Mouse (Mus musculus): ENCODE measurements around the gene Pold1. TPM values are rescaled to one million over a fixed set of nuclear protein-coding genes. Genes with fewer than 3 reads are reported as not detected.

The Pold1 gene
- polyA plus RNA-seq, 1 experiment from 2014 or later = 38.7 TPM

GRCm38 (mm10) chr7:44488545-44488944 lies 60.1 kb downstream of the Pold1 start:
- Histone ChIP-seq H3K36me3 (peaks cover 49% of the 10 kb centered on the region), H3K27ac (no peak overlapping the region), H3K9ac (replicated peaks) (no peak overlapping the region), H3K27me3 (no peaks in the 10 kb centered on the region), H3K4me3 (replicated peaks) (no peak overlapping the region), H3K9me3 (no peaks in the 10 kb centered on the region), H3K4me2 (replicated peaks) (no peak overlapping the region), H3K4me1 (replicated peaks) (peaks cover 10% of the 10 kb centered on the region; the same call in 1 of the 2 replicates)
- no peak for ATAC-seq
- WGBS = 95% methylated on average over 8 of the region's 8 CpGs

- WGBS = 90% methylated on average over 7 of the region's 7 CpGs
- peaks cover 4% of the 10 kb centered on the region; the same call in 1 of the 2 replicates for H3K4me1 ChIP-seq (replicated peaks)
- H3K27me3 ChIP-seq = no peaks in the 10 kb centered on the region
- H3K27ac ChIP-seq = no peak overlapping the region
- H3K9ac ChIP-seq (replicated peaks) = 0 out of 2 replicates have a peak overlapping the region, but pooled peaks have one; percentile 29
- ATAC-seq = no peak
- no peak overlapping the region for H3K4me3 ChIP-seq (replicated peaks)
- no peaks in the 10 kb centered on the region for H3K9me3 ChIP-seq
- H3K4me2 ChIP-seq (replicated peaks) = no peak overlapping the region
- peaks cover 45% of the 10 kb centered on the region for H3K36me3 ChIP-seq
These were observed 60.7 kb downstream of the Pold1 start for GRCm38 (mm10) chr7:44487936-44488335.

GRCm38 (mm10) chr7:44486927-44487575 lies 61.6 kb downstream of the Pold1 start:
- ATAC-seq = no peak
- WGBS = 63% methylated on average over 13 of the region's 13 CpGs
- Histone ChIP-seq H3K36me3 (peaks cover 36% of the 10 kb centered on the region), H3K4me2 (replicated peaks) (no peak overlapping the region), H3K4me1 (replicated peaks) (0 out of 2 replicates have a peak, but pooled peaks cover 3% of the 10 kb centered on the region), H3K4me3 (replicated peaks) (no peak overlapping the region), H3K9me3 (no peaks in the 10 kb centered on the region), H3K9ac (replicated peaks) (peak overlapping the region; percentile 29; the same call in 1 of the 2 replicates), H3K27me3 (peaks cover 6% of the 10 kb centered on the region; the same call in 1 of the 2 replicates), H3K27ac (peak overlapping the region; percentile 30; the same call in 1 of the 2 replicates)

GRCm38 (mm10) chr7:44485572-44486195 lies 63.0 kb downstream of the Pold1 start:
- Histone ChIP-seq H3K9ac (replicated peaks) (no peak overlapping the region), H3K9me3 (no peaks in the 10 kb centered on the region), H3K36me3 (peaks cover 22% of the 10 kb centered on the region), H3K4me1 (replicated peaks) (0 out of 2 replicates have a peak, but pooled peaks cover 3% of the 10 kb centered on the region), H3K4me2 (replicated peaks) (no peak overlapping the region), H3K27ac (0 out of 2 replicates have a peak overlapping the region, but pooled peaks have one; percentile 19), H3K27me3 (peaks cover 15% of the 10 kb centered on the region), H3K4me3 (replicated peaks) (no peak overlapping the region)
- 80% methylated on average over 7 of the region's 7 CpGs for whole genome bisulfite sequencing
- no peak for ATAC-seq

- Histone ChIP-seq H3K4me2 (replicated peaks) (no peak overlapping the region), H3K36me3 (peaks cover 15% of the 10 kb centered on the region), H3K27ac (peak overlapping the region; percentile 44), H3K9me3 (no peaks in the 10 kb centered on the region), H3K4me3 (replicated peaks) (no peak overlapping the region), H3K27me3 (peaks cover 22% of the 10 kb centered on the region), H3K9ac (replicated peaks) (no peak overlapping the region), H3K4me1 (replicated peaks) (0 out of 2 replicates have a peak, but pooled peaks cover 3% of the 10 kb centered on the region)
- 39% methylated on average over 5 of the region's 5 CpGs for WGBS
- peak; percentile 81 for ATAC-seq
These were observed 63.6 kb downstream of the Pold1 start for GRCm38 (mm10) chr7:44484841-44485571.

- 95% methylated on average over 1 of the region's 1 CpGs for WGBS
- no peak overlapping the region for H3K4me2 ChIP-seq (replicated peaks)
- peaks cover 8% of the 10 kb centered on the region for H3K36me3 ChIP-seq
- no peak for ATAC-seq
- 0 out of 2 replicates have a peak, but pooled peaks cover 3% of the 10 kb centered on the region for H3K4me1 ChIP-seq (replicated peaks)
- no peak overlapping the region for H3K9ac ChIP-seq (replicated peaks)
- H3K4me3 ChIP-seq (replicated peaks) = no peak overlapping the region
- peaks cover 29% of the 10 kb centered on the region for H3K27me3 ChIP-seq
- no peaks in the 10 kb centered on the region for H3K9me3 ChIP-seq
- H3K27ac ChIP-seq = no peak overlapping the region
These were observed 64.5 kb downstream of the Pold1 start for GRCm38 (mm10) chr7:44484109-44484508.

- no peak for ATAC-seq
- 0 out of 2 replicates have a peak, but pooled peaks cover 3% of the 10 kb centered on the region for H3K4me1 ChIP-seq (replicated peaks)
- peaks cover 39% of the 10 kb centered on the region for H3K27me3 ChIP-seq
- H3K9me3 ChIP-seq = no peaks in the 10 kb centered on the region
- H3K9ac ChIP-seq (replicated peaks) = no peak overlapping the region
- no peak overlapping the region for H3K4me3 ChIP-seq (replicated peaks)
- WGBS = 83% methylated on average over 3 of the region's 3 CpGs
- H3K36me3 ChIP-seq = no peaks in the 10 kb centered on the region
- no peak overlapping the region for H3K27ac ChIP-seq
- H3K4me2 ChIP-seq (replicated peaks) = no peak overlapping the region
These were observed 65.7 kb downstream of the Pold1 start for GRCm38 (mm10) chr7:44482836-44483435.

Small RNAs within 50 kb of the gene (microRNA-seq; reads per million reads assigned to microRNA genes)
- 1.4 reads per million for gene Mir7053

Other genes starting within 250 kb of the Pold1 start
- gene Clec11a, start 241.9 kb downstream of the Pold1 start, polyA plus RNA-seq (2015; fragmentation: Nextera tagmentation; extraction: Ambion mirVana) = 3.7 and 4.0 TPM in 2 replicates
- gene Shank1, start 238.6 kb downstream of the Pold1 start, polyA plus RNA-seq (2015; fragmentation: Nextera tagmentation; extraction: Ambion mirVana) = 26.0 and 26.4 TPM in 2 replicates
- 16.9 and 17.6 TPM in 2 replicates for gene Syt3, start 164.7 kb downstream of the Pold1 start, polyA plus RNA-seq (2015; fragmentation: Nextera tagmentation; extraction: Ambion mirVana)
- 0.70 and 1.4 TPM in 2 replicates for gene 1700008O03Rik, start 163.0 kb downstream of the Pold1 start, polyA plus RNA-seq (2015; fragmentation: Nextera tagmentation; extraction: Ambion mirVana)
- gene Lrrc4b, start 119.8 kb downstream of the Pold1 start, polyA plus RNA-seq (2015; fragmentation: Nextera tagmentation; extraction: Ambion mirVana) = 15.7 and 16.4 TPM in 2 replicates
- gene Aspdh, start 83.5 kb downstream of the Pold1 start, polyA plus RNA-seq (2015; fragmentation: Nextera tagmentation; extraction: Ambion mirVana) = 8.6 and 10.8 TPM in 2 replicates
- 41.6 and 44.8 TPM in 2 replicates for gene Josd2, start 80.9 kb downstream of the Pold1 start, polyA plus RNA-seq (2015; fragmentation: Nextera tagmentation; extraction: Ambion mirVana)
- gene Emc10, start 52.3 kb downstream of the Pold1 start, polyA plus RNA-seq (2015; fragmentation: Nextera tagmentation; extraction: Ambion mirVana) = 118 and 129 TPM in 2 replicates
- 43.0 and 46.1 TPM in 2 replicates for gene Fam71e1, start 52.3 kb downstream of the Pold1 start, polyA plus RNA-seq (2015; fragmentation: Nextera tagmentation; extraction: Ambion mirVana)
- 0.16 and 0.23 TPM in 2 replicates for gene Mybpc2, start 24.2 kb downstream of the Pold1 start, polyA plus RNA-seq (2015; fragmentation: Nextera tagmentation; extraction: Ambion mirVana)
- gene Spib, start 16.8 kb downstream of the Pold1 start, polyA plus RNA-seq (2015; fragmentation: Nextera tagmentation; extraction: Ambion mirVana) = not detected in 2 replicates
- gene Nr1h2, start 5.1 kb upstream of the Pold1 start, polyA plus RNA-seq (2015; fragmentation: Nextera tagmentation; extraction: Ambion mirVana) = 71.3 and 74.9 TPM in 2 replicates
- gene Napsa, start 23.5 kb upstream of the Pold1 start, polyA plus RNA-seq (2015; fragmentation: Nextera tagmentation; extraction: Ambion mirVana) = 0.64 and 1.3 TPM in 2 replicates
- gene Kcnc3, start 41.8 kb upstream of the Pold1 start, polyA plus RNA-seq (2015; fragmentation: Nextera tagmentation; extraction: Ambion mirVana) = 3.7 and 4.4 TPM in 2 replicates
- 0.84 and 1.2 TPM in 2 replicates for gene Myh14, start 122.0 kb upstream of the Pold1 start, polyA plus RNA-seq (2015; fragmentation: Nextera tagmentation; extraction: Ambion mirVana)
- gene Izumo2, start 159.9 kb upstream of the Pold1 start, polyA plus RNA-seq (2015; fragmentation: Nextera tagmentation; extraction: Ambion mirVana) = not detected in 2 replicates
- 33.9 and 35.2 TPM in 2 replicates for gene Vrk3, start 199.6 kb upstream of the Pold1 start, polyA plus RNA-seq (2015; fragmentation: Nextera tagmentation; extraction: Ambion mirVana)
- 1.2 and 1.4 TPM in 2 replicates for gene Zfp473, start 202.2 kb upstream of the Pold1 start, polyA plus RNA-seq (2015; fragmentation: Nextera tagmentation; extraction: Ambion mirVana)